Mouse (Mus musculus) neural tube, embryonic 10.5 days (tissue): ENCODE data around the gene Faf1.

Experiments used
- DNase-seq: peaks from one replicate; pipeline ENCODE4 v3.0.0-alpha.2; 2017; ENCODE audit warnings: low spot score; ENCODE audit errors: extremely low spot score

The Faf1 gene

DNA sequence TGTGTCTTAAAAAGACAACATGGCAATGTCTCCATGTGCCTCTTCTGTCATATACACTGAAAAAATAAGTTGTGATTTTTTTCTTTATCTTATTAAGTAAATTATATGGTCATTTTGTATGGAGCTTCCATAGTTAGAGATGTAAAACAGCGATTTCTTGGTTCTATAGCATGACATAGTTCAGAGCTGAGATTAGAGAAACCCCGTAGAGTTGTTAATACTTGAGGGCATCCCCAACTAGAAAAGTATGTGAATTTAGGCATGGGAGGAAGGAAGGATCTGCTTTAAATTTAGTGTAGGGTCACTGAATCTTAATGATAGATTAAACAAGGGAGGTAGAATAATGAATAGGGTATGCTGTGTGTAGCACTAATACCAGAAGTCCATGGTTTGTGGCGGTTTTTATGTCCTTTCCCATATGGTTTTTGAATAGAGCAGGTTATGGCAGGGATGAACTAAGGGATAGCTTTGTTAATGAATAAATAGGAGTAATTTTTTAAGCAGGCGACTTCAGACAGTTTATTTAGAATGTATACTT is 106.3 kb downstream of the Faf1 start:
- no peak for DNase-seq

DNA sequence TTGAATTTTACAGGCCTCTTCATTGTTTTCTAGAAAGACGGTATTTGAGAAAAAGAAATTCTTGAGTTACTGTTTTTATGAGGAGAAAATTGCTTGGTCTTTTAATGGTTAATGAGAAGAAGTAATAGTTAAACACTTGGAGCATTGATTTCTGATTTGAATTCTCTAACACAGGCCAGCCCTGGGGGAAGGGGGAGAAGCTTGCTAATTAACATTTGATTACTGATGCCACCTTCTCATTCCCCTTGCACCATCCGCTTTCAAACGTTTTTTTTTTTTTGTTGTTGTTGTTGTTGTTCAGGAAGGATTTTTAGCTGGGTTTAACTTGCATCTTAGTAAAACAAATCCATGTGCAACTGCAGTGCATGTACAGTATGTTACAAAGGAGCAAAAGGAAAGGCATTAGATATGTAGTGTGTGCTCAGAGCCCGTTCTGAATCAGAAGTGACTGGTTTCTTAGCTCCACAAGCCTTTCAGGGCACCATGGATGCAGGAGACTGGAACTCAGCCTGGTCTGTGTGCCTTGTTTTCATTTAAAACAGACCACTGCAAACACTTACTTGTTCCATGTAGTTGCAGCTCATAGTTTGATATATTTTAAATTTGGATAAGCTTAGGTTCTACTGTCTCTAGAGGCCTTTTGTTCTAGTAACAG is 113.1 kb downstream of the Faf1 start:
- no peak for DNase-seq

DNA sequence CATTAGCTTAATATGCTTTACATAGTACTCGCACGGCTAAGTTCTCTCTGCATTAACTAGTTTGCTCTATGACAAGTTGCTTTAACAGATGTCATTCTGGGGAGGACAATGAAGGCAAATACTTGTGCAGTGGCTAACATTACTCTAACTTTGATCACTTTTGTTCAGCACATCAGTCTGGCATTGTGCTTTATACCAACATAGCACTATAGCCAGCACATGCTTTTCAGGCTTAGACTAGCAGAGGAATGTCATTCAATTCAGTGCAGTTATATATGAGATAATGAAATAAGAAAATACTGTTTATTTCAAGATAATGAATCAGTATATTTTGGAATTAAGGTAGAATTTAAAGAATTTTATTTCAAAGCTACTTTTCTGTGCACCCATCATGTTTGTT is 115.9 kb downstream of the Faf1 start:
- no peak for DNase-seq

- DNase-seq = no peak
Observed at GRCm38 (mm10) chr4:109793072-109793471, 116.7 kb downstream of the Faf1 start.

DNA sequence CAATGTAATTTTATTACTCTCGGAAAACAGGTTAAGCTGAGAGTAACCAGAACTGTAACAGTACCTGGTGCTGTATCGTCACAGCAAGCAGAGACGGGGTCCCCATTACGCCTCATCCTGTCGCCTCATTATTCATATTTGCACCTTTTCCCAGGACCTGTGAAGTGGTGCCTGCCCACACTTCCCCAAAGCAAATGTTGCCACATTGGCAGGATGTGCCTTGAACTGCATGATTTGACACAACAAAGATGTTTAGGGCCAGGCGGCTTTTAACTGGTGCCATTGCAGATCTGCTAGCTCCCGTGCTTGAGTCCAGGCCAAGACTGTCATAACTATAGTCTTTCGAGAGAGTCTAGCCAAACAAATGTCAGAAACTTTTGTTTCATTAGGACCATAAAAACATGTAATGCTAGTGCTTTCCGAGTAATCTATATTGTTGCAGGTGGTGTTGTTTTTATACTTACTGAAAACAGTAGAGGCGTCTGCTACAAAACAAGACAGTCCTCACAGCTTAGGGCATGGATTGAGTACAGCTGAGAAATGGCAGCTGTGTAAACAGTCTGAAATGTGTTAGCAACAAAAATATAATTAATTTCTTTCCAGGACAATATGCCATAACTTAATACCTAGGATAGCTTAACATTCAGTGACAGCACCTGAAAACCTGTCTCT is 121.3 kb downstream of the Faf1 start:
- DNase-seq = no peak

DNA sequence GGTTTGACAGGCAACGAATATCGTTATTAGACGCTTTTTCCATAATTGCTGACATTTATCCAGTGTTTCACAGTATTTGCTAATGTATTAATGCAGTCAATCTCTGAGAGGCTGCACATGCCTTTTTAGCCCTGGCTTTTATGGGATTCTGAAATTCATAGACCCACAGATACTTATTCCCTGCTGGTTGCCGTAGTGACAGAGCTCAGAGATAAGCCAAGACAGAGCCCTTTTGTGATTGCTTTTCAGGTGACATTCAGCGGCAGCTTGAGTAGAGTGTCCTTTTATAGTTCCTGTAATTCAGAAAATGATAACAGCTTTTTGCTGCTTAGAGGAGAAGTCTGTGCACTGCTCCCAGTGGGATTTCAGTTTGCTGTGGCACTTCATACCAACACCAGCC is 130.0 kb downstream of the Faf1 start:
- no peak for DNase-seq

DNA sequence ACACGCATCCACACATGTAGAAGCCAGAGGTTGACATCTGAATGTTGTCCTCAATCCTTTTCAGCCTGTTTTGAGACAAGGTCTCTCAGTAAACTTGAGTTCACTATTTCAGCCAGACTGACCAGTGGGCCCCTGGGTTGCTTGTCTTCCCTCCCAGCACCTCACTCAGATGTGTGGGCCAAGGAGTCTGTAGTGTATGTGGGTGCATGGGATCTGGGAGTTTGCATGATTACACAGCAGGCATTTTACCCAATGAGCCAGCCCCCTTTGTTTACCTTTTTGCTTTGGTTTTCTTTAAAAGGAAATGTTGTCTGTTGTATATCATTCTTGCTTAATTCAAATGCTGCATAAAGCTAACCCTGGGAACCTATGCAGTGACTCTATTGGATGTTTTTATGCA is 138.8 kb downstream of the Faf1 start:
- no peak for DNase-seq

GRCm38 (mm10) chr4:109815592-109815991 is 139.2 kb downstream of the Faf1 start:
- DNase-seq = no peak

DNA sequence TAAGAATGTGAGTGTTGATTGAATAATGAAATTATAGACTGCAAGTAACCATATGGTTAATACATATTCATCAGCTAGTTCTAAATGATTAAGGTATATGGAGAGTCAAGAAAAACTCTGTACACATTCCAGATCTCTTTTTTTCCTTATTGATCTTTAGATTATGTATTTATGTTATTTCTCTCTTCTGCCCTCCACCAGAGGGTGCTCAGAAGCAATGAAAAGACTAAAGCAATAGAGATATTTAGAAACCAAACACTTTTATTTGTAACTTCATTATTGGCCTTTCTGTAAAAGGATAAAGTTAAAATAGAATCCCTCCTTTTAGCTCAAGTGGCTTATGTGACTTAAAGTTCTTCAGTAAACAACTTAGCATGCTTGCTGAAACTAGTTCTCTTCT is 143.1 kb downstream of the Faf1 start:
- no peak for DNase-seq

- DNase-seq = no peak
Observed at GRCm38 (mm10) chr4:109829800-109830199, 153.4 kb downstream of the Faf1 start.

- DNase-seq = no peak
Observed at GRCm38 (mm10) chr4:109857851-109858250, 181.5 kb downstream of the Faf1 start.

DNA sequence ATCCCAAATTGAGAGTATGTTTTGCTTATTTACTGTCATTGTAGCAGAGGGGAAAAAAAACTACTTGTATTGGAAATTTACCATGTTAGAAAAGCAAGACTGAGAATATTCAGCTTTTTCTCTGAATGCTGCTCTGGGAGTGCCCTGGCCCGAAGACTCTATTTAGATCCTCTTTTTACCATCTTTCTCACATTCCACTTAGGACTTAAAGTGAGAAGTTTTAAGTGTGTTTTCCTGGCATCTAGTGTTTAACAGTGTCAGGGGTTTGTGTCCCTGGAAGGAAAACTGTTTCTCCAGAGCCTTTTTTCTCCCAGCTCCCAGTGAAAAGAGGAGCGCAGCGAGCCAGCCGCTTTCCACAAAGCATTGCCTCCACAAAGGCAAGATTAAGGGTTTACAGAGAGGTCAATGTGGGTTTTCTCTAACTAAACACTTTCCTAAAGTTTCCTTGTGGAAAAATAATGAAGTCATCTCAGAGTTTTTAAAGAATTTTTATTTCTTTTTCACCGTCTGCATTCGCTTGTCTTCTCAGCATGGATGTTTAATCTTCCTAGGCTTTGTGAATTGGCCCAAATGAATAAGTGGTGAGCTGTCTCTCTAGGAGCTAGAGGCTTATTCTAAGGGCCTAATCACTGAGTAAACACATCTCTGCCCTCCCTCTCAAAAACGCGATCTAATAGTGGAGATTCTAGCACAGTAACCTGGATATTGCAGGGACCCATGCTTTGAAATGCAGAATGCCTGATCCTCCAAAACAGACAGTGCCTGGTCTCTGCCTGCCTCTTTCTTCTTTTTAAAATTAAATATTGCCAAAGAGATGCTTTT is 182.4 kb downstream of the Faf1 start:
- no peak for DNase-seq

- no peak for DNase-seq
Observed at GRCm38 (mm10) chr4:109859401-109859800, 183.0 kb downstream of the Faf1 start.

GRCm38 (mm10) chr4:109860256-109860655 is 183.9 kb downstream of the Faf1 start:
- no peak for DNase-seq

DNA sequence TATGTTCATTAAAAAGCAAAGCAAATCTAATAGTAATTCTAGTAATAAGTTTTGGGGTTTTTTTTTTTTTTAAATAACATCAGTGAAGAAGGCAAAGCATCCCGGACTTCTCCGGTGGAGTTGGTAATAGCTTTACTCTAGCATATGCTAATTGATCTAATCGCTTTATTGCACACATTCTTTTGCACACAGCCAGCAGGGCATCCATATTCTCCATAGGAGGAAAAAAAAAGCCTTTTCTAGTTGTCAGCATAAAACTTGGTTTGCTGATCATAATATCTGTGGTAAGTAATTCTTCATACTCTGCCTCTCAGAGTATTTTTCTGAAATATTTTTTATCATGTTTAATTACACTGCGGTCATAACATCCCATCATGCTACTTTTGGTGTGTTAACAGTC is 185.9 kb downstream of the Faf1 start:
- DNase-seq = no peak

- DNase-seq = no peak
Observed at GRCm38 (mm10) chr4:109863021-109863420, 186.6 kb downstream of the Faf1 start.

DNA sequence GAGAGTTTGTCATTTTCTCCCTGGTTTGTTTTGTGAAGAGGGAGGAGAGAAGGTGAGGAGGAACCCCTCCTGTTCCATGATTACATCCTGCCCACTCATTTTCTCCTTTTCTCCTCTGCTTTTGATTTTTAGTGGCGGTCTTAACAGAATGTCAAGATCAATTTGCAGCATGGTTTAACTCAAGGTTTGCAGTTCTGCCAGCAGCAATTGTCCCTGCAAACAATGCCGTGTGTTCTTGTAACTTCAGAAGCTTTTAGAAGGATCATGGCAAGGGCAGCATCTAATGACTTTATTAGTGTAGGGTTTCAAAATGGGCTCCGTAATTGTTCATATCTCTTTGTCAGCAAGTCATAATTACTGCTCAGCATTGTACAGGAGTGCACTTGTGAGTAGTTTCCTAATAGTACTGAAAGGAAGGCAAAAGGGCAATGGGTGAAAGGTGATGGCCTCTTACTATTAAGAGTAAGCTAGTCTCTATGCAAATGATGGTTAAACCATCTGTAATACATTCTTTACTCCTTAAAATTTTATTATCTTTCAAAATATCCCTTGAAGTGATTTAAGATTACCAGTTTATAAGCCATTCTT is 192.6 kb downstream of the Faf1 start:
- no peak for DNase-seq

- DNase-seq = no peak
Observed at GRCm38 (mm10) chr4:109884333-109884732, 207.9 kb downstream of the Faf1 start.

GRCm38 (mm10) chr4:109887856-109888357 is 211.5 kb downstream of the Faf1 start:
- no peak for DNase-seq

DNA sequence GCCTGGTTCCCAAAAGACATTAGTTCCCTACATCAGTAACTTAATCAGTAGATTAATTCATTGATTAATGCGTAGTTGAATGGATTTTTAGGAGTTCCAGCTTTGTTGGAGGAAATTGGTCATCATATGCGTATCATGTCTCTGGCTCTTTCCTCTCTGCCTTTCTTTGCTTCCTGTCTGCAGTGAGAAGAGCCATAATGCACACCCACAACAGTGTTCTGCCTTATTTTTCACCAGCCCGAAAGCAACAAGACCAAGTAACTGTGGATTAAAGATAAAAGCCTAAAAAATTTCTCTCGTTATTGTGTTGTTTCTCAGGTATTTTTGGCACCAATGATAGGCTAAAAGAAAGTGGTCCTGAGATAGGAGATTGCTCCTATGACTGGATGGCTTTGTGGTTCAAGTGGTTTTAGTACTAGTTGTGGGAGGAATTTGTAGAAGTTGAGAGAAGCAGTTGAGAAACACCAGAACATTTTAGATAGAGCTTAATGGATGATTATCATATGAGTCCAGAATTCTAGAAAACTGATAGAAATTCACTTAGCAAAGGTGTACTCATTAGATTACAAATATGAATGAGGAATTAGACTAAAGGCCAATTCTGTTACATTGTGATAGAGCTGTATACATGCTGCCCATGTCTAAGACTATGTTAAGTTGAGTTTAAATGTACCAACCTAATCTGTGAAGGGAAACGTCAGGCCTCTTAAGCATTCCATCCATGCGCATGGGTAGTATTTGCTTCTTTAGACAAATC is 221.6 kb downstream of the Faf1 start:
- no peak for DNase-seq

- DNase-seq = no peak
Observed at GRCm38 (mm10) chr4:109901076-109901475, 224.7 kb downstream of the Faf1 start.
